Mouse (Mus musculus) kidney, postnatal 0 days (tissue): ENCODE data around the gene Slamf9. TPM values are rescaled to one million over a fixed set of nuclear protein-coding genes. Genes with fewer than 3 reads are reported as not detected.
A peak's percentile ranks its signal among the peaks of the same experiment; 100 is the strongest.

ENCODE experiments used
- ATAC-seq: fragments of 200-750 bp; cut with Nextera tagmentation; replicated peaks from 2 replicates; pipeline ENCODE4 v1.8.0; 2017; ENCODE audit warnings: low read depth, moderate number of reproducible peaks, moderate TSS enrichment, moderate library complexity; ENCODE audit not compliant: low FRiP score
- DNase-seq: peaks from one replicate; pipeline ENCODE4 v3.0.0-alpha.2; 2016; ENCODE audit warnings: low spot score
- H3K27ac ChIP-seq: fragments of 300-500 bp; sonication (generic); 2 replicates; pipeline ENCODE4 v1.5.1; 2014; ENCODE audit warnings: mild to moderate bottlenecking
- H3K27me3 ChIP-seq: fragments of 300-500 bp; sonication (generic); 2 replicates; pipeline ENCODE4 v1.6.1; 2014; ENCODE audit warnings: low read length, mixed read lengths; ENCODE audit not compliant: insufficient read depth
- H3K36me3 ChIP-seq: fragments of 300-500 bp; sonication (generic); 2 replicates; pipeline ENCODE4 v1.6.1; 2014; ENCODE audit warnings: low read length, mixed read lengths; ENCODE audit not compliant: insufficient read depth
- H3K4me1 ChIP-seq: fragments of 300-500 bp; sonication (generic); replicated peaks from 2 replicates; pipeline ENCODE4 v1.6.1; 2014; ENCODE audit warnings: antibody characterized with exemption, low read length, mixed read lengths; ENCODE audit not compliant: insufficient read depth
- H3K4me2 ChIP-seq: fragments of 300-500 bp; sonication (generic); 2 replicates; pipeline ENCODE4 v1.6.1; 2014; ENCODE audit warnings: mild to moderate bottlenecking, low read length, moderate library complexity, mixed read lengths
- H3K4me3 ChIP-seq: fragments of 300-500 bp; sonication (generic); replicated peaks from 2 replicates; pipeline ENCODE4 v1.5.1; 2014; ENCODE audit warnings: low read depth, low read length
- H3K9ac ChIP-seq: fragments of 300-500 bp; sonication (generic); 2 replicates; pipeline ENCODE4 v1.6.1; 2014; ENCODE audit warnings: low read depth, low read length
- H3K9me3 ChIP-seq: fragments of 300-500 bp; sonication (generic); replicated peaks from 2 replicates; pipeline ENCODE4 v1.6.1; 2016; ENCODE audit warnings: low read length, inconsistent platforms, mixed read lengths
- CTCF ChIP-seq: IDR thresholded peaks from 2 replicates; pipeline ENCODE4 v1.5.1; 2016; ENCODE audit warnings: antibody characterized with exemption, low read depth, mild to moderate bottlenecking, moderate library complexity
- WGBS: fragments of 180-500 bp; shearing (Covaris S2); extraction: QIAGEN DNeasy Blood & Tissue Kit; methylation state at CpG from one replicate; pipeline ENCODE4 v1.1.7; 2014; 5-methylcytosine and 5-hydroxymethylcytosine counted together
- polyA plus RNA-seq: library from polyadenylated mRNA; unstranded; fragments of >200 nt; fragmentation: Nextera tagmentation; extraction: Ambion mirVana; gene quantifications from 2 replicates; pipeline ENCODE4 v1.2.1, GENCODE M21; 2015

The Slamf9 gene
- 1.3 and 2.3 TPM in 2 replicates for polyA plus RNA-seq

DNA sequence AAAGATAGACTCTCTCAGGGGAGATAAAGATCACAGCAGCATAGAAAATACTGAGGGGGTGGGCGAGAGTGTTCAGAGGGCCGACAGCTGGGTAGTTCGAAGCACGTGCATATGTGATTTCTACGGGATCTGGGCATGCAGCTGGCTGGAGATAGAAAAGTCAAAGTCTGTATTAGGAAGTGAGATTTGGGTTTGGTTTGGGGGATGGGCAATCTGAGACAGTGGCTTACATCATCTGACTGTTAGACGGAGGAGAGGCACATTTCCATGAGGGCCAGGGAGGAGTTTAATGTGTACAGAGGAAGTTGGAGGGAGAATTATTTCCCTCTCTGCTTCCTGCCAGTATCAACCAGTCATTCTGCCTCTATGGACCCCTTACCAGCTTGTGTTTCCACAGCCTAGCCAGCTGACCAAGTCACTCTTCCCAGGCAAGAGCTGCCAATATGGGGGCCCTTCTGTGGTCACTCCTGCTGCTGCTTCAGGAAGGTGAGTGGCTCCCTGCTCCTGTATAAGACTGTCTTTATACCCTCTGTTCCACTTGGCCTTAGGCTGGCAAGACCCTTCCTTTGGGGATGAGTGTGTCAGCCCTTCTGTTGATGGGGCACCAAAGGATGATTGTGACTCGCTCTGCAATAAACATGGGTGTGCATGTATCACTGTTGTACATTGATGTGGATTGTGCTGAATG, at the start of gene Slamf9:
Slamf9 (plus strand) TSS at position 305 of the 688 bp plus-strand sequence.
- no peak within 1 kb of the TSS for H3K4me3 ChIP-seq
- H3K9ac ChIP-seq = no peak within 1 kb of the TSS
- no peaks in the 10 kb centered on the region for H3K36me3 ChIP-seq
- no peaks in the 10 kb centered on the region for H3K4me1 ChIP-seq
- no peak within 1 kb of the TSS for H3K4me2 ChIP-seq
- no peak for DNase-seq
- no peaks in the 10 kb centered on the region for H3K27me3 ChIP-seq
- no peak within 1 kb of the TSS for H3K27ac ChIP-seq
- no peaks in the 10 kb centered on the region for H3K9me3 ChIP-seq
- WGBS = 58% methylated on average over 7 of the region's 7 CpGs
- TF ChIP-seq CTCF = no peak
- ATAC-seq = no peak

DNA sequence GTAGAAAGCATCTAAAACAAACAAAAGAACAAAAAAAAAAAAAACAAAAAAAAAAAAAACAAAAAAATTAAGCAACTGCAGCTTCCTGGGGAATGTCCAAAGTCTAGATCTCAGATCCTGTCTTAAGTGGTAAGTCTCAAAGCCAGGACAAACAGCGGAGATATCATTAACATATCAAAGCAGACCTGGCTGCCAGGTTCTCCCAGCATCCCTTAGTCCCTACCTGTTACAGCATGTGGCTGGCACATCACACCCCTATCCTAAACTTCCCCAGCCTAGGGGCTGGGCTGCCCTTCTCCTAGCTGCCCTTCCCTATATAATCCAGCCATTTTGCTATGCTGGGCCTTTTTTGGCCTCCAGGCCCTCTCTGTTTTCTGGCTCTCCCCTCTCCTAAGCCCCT, 48.7 kb upstream of the Slamf9 start:
- no peak overlapping the region for H3K9ac ChIP-seq
- H3K9me3 ChIP-seq = no peaks in the 10 kb centered on the region
- no peak overlapping the region for H3K27ac ChIP-seq
- ATAC-seq (no peak), DNase-seq (no peak)
- no peak overlapping the region for H3K4me2 ChIP-seq
- peaks cover 10% of the 10 kb centered on the region; the same call in 1 of the 2 replicates for H3K4me1 ChIP-seq
- H3K36me3 ChIP-seq = no peaks in the 10 kb centered on the region
- 85% methylated on average over 1 of the region's 1 CpGs for WGBS
- TF ChIP-seq CTCF = no peak
- H3K4me3 ChIP-seq = no peak overlapping the region
- no peaks in the 10 kb centered on the region for H3K27me3 ChIP-seq

- no peak overlapping the region for H3K9ac ChIP-seq
- TF ChIP-seq CTCF = no peak
- no peaks in the 10 kb centered on the region for H3K36me3 ChIP-seq
- H3K4me1 ChIP-seq = peaks cover 18% of the 10 kb centered on the region; the same call in 1 of the 2 replicates
- no peaks in the 10 kb centered on the region for H3K27me3 ChIP-seq
- H3K4me3 ChIP-seq = no peak overlapping the region
- no peak for DNase-seq
- no peak overlapping the region for H3K27ac ChIP-seq
- 90% methylated on average over 3 of the region's 3 CpGs for WGBS
- no peak for ATAC-seq
- H3K4me2 ChIP-seq = no peak overlapping the region
- H3K9me3 ChIP-seq = no peaks in the 10 kb centered on the region
Measured at GRCm38 (mm10) chr1:172427841-172428240, 47.3 kb upstream of the Slamf9 start.

GRCm38 (mm10) chr1:172428614-172429013, 46.5 kb upstream of the Slamf9 start:
- WGBS = 71% methylated on average over 1 of the region's 1 CpGs
- no peaks in the 10 kb centered on the region for H3K27me3 ChIP-seq
- no peak overlapping the region for H3K4me3 ChIP-seq
- no peak overlapping the region for H3K27ac ChIP-seq
- no peak overlapping the region for H3K4me2 ChIP-seq
- no peak; the same call in 1 of the 2 replicates for ATAC-seq
- no peak overlapping the region for H3K9ac ChIP-seq
- H3K36me3 ChIP-seq = no peaks in the 10 kb centered on the region
- peaks cover 23% of the 10 kb centered on the region; the same call in 1 of the 2 replicates for H3K4me1 ChIP-seq
- H3K9me3 ChIP-seq = no peaks in the 10 kb centered on the region
- DNase-seq = no peak
- no peak for TF ChIP-seq CTCF

GRCm38 (mm10) chr1:172430731-172431220, 44.4 kb upstream of the Slamf9 start:
- no peaks in the 10 kb centered on the region for H3K27me3 ChIP-seq
- H3K9ac ChIP-seq = no peak overlapping the region
- H3K36me3 ChIP-seq = no peaks in the 10 kb centered on the region
- H3K27ac ChIP-seq = peak overlapping the region; percentile 66; the same call in 1 of the 2 replicates
- no peak for ATAC-seq
- TF ChIP-seq CTCF = peak; percentile 38; the same call in 1 of the 2 replicates
- H3K4me3 ChIP-seq = no peak overlapping the region
- H3K9me3 ChIP-seq = no peaks in the 10 kb centered on the region
- H3K4me2 ChIP-seq = no peak overlapping the region
- peak; percentile 25 for DNase-seq
- peaks cover 23% of the 10 kb centered on the region; the same call in 1 of the 2 replicates for H3K4me1 ChIP-seq
- WGBS = 57% methylated on average over 9 of the region's 9 CpGs

GRCm38 (mm10) chr1:172431836-172432586, 43.1 kb upstream of the Slamf9 start:
- DNase-seq = peak; percentile 83
- WGBS = 13% methylated on average over 4 of the region's 4 CpGs

More at GRCm38 (mm10) chr1:172431836-172432586, 43.1 kb upstream of the Slamf9 start:
- Histone ChIP-seq H3K4me2 (no peak overlapping the region), H3K9ac (no peak overlapping the region), H3K27ac (peak overlapping the region; percentile 66), H3K4me3 (no peak overlapping the region), H3K36me3 (no peaks in the 10 kb centered on the region), H3K9me3 (no peaks in the 10 kb centered on the region), H3K4me1 (peaks cover 23% of the 10 kb centered on the region; the same call in 1 of the 2 replicates), H3K27me3 (no peaks in the 10 kb centered on the region)
- ATAC-seq = peak; percentile 56
- TF ChIP-seq CTCF = no peak
